In genomic region chr10:27838666-27839065, GRCm38 (mm10) we compare ENCODE assay signal across 35 mouse cellular contexts.
"Had no signal": no experiment of that assay in that cellular context is flagged by ENCODE, and none has a peak within 500 bp of the region (broad histone marks: within the 10 kb centered on the region; RNA-seq: fewer than 3 reads in every experiment).

No protein-coding gene starts in this region.

- H3K27me3 ChIP-seq: heart, embryonic 12.5 days; heart, embryonic 13.5 days; heart, embryonic 15.5 days; hindbrain, embryonic 12.5 days; hindbrain, embryonic 13.5 days; hindbrain, embryonic 15.5 days; intestine, embryonic 15.5 days; kidney, embryonic 15.5 days had no signal

- DNase-seq: heart, postnatal 10 days; heart, postnatal 14 days; heart, postnatal 36 days; heart, postnatal 4 days; kidney, adult 11 months; kidney, adult 18-20 months; kidney, adult 2 months; kidney, adult 8-10 months; kidney, adult 9 months; kidney, postnatal 10 days; kidney, postnatal 14 days; kidney, postnatal 25 days; kidney, postnatal 36 days; kidney, postnatal 4 days; layer of hippocampus, adult 9-11 months; layer of hippocampus, postnatal 36 days had no signal

- H3K36me3 ChIP-seq: heart, embryonic 12.5 days; heart, embryonic 13.5 days; heart, embryonic 15.5 days; hindbrain, embryonic 10.5 days; hindbrain, embryonic 12.5 days; hindbrain, embryonic 13.5 days; hindbrain, embryonic 15.5 days; intestine, embryonic 15.5 days; kidney, embryonic 15.5 days had no signal

- ATAC-seq: hindbrain, embryonic 16.5 days; hindbrain, postnatal 0 days; inflammation-experienced regulatory T-cells, adult 6 months; intestine, embryonic 15.5 days; intestine, embryonic 16.5 days; intestine, postnatal 0 days had no signal

- H3K4me1 ChIP-seq: heart, embryonic 12.5 days; heart, embryonic 13.5 days; heart, embryonic 15.5 days; hindbrain, embryonic 10.5 days; hindbrain, embryonic 12.5 days; hindbrain, embryonic 13.5 days; hindbrain, embryonic 15.5 days; intestine, embryonic 15.5 days; kidney, embryonic 15.5 days had no signal

- H3K27ac ChIP-seq: heart, embryonic 13.5 days; heart, embryonic 15.5 days; hindbrain, embryonic 10.5 days; hindbrain, embryonic 12.5 days; hindbrain, embryonic 13.5 days; hindbrain, embryonic 14.5 days; hindbrain, embryonic 15.5 days; hindbrain, postnatal 0 days; intestine, embryonic 15.5 days; kidney, embryonic 15.5 days; kidney, postnatal 0 days; layer of hippocampus, adult 2 months; left cerebral cortex, adult 2 months had no signal

- H3K4me3 ChIP-seq: heart, embryonic 12.5 days; heart, embryonic 13.5 days; heart, embryonic 15.5 days; hindbrain, embryonic 10.5 days; hindbrain, embryonic 12.5 days; hindbrain, embryonic 13.5 days; hindbrain, embryonic 15.5 days; intestine, embryonic 15.5 days; kidney, embryonic 15.5 days; layer of hippocampus, adult 2 months; left cerebral cortex, adult 2 months had no signal

- H3K4me2 ChIP-seq: heart, embryonic 11.5 days; heart, embryonic 12.5 days; heart, embryonic 13.5 days; heart, embryonic 15.5 days; hindbrain, embryonic 12.5 days; hindbrain, embryonic 13.5 days; hindbrain, embryonic 14.5 days; hindbrain, embryonic 15.5 days; intestine, embryonic 15.5 days; kidney, embryonic 15.5 days had no signal

- H3K9ac ChIP-seq: heart, embryonic 12.5 days; heart, embryonic 13.5 days; heart, embryonic 15.5 days; hindbrain, embryonic 12.5 days; hindbrain, embryonic 13.5 days; hindbrain, embryonic 14.5 days; hindbrain, embryonic 15.5 days; intestine, embryonic 15.5 days; kidney, embryonic 15.5 days had no signal

- H3K9me3 ChIP-seq: heart, embryonic 12.5 days; heart, embryonic 13.5 days; heart, embryonic 15.5 days; hindbrain, embryonic 10.5 days; hindbrain, embryonic 12.5 days; hindbrain, embryonic 13.5 days; hindbrain, embryonic 15.5 days; intestine, embryonic 15.5 days; kidney, embryonic 15.5 days had no signal
